Mouse (Mus musculus) lung, postnatal 10 days (tissue): ENCODE data around the gene Rnf130.
A peak's percentile ranks its signal among the peaks of the same experiment; 100 is the strongest.

Experiments used
- DNase-seq: peaks from one replicate; pipeline ENCODE4 v3.0.0; 2021

Rnf130 gene

GRCm38 (mm10) chr11:50025721-50026520 lies 775 bp downstream of the Rnf130 start:
- peak; percentile 15 for DNase-seq

GRCm38 (mm10) chr11:50026521-50027090 lies 1.5 kb downstream of the Rnf130 start:
- no peak for DNase-seq

GRCm38 (mm10) chr11:50028416-50028815 lies 3.3 kb downstream of the Rnf130 start:
- no peak for DNase-seq

- no peak for DNase-seq
Measured at GRCm38 (mm10) chr11:50034155-50034554, 9.0 kb downstream of the Rnf130 start.

- DNase-seq, result no peak
Measured at GRCm38 (mm10) chr11:50035726-50036125, 10.6 kb downstream of the Rnf130 start.

- no peak for DNase-seq
Measured at GRCm38 (mm10) chr11:50036781-50037460, 11.8 kb downstream of the Rnf130 start.

GRCm38 (mm10) chr11:50038757-50039156 lies 13.6 kb downstream of the Rnf130 start:
- no peak for DNase-seq

GRCm38 (mm10) chr11:50041148-50041547 lies 16.0 kb downstream of the Rnf130 start:
- no peak for DNase-seq

- no peak for DNase-seq
Measured at GRCm38 (mm10) chr11:50042345-50042997, 17.3 kb downstream of the Rnf130 start.

- no peak for DNase-seq
Measured at GRCm38 (mm10) chr11:50044454-50044853, 19.3 kb downstream of the Rnf130 start.

GRCm38 (mm10) chr11:50047610-50048009 lies 22.5 kb downstream of the Rnf130 start:
- no peak for DNase-seq

- DNase-seq, result no peak
Measured at GRCm38 (mm10) chr11:50048115-50048514, 23.0 kb downstream of the Rnf130 start.

- no peak for DNase-seq
Measured at GRCm38 (mm10) chr11:50050392-50050791, 25.2 kb downstream of the Rnf130 start.

GRCm38 (mm10) chr11:50057713-50058112 lies 32.6 kb downstream of the Rnf130 start:
- DNase-seq, result no peak

GRCm38 (mm10) chr11:50058277-50058676 lies 33.1 kb downstream of the Rnf130 start:
- DNase-seq, result no peak

- DNase-seq, result no peak
Measured at GRCm38 (mm10) chr11:50059045-50059444, 33.9 kb downstream of the Rnf130 start.

GRCm38 (mm10) chr11:50062116-50062515 lies 37.0 kb downstream of the Rnf130 start:
- no peak for DNase-seq

- no peak for DNase-seq
Measured at GRCm38 (mm10) chr11:50066088-50066487, 40.9 kb downstream of the Rnf130 start.

- peak; percentile 2 for DNase-seq
Measured at GRCm38 (mm10) chr11:50073830-50074229, 48.7 kb downstream of the Rnf130 start.

- no peak for DNase-seq
Measured at GRCm38 (mm10) chr11:50076756-50077155, 51.6 kb downstream of the Rnf130 start.

- no peak for DNase-seq
Measured at GRCm38 (mm10) chr11:50081365-50082190, 56.4 kb downstream of the Rnf130 start.

- DNase-seq, result no peak
Measured at GRCm38 (mm10) chr11:50086211-50086610, 61.1 kb downstream of the Rnf130 start.
